Mouse (Mus musculus) limb, embryonic 13.5 days (tissue): Measurements from ENCODE around the gene Gm15155. TPM values are rescaled to one million over a fixed set of nuclear protein-coding genes. Genes with fewer than 3 reads are reported as not detected.
"Not testable (repeated sequence)": the region's sequence is repeated elsewhere in the genome, so short reads cannot be mapped to it uniquely, and the experiment has no call there.

ENCODE experiments used
- ATAC-seq: fragments of 200-750 bp; cut with Nextera tagmentation; 2 replicates; pipeline ENCODE4 v1.8.0; 2017; ENCODE audit warnings: low read depth, moderate number of reproducible peaks, moderate TSS enrichment; ENCODE audit not compliant: low FRiP score
- H3K27ac ChIP-seq: fragments of 300-500 bp; sonication (generic); 2 replicates; pipeline ENCODE4 v1.5.1; 2015; ENCODE audit warnings: inconsistent platforms, mild to moderate bottlenecking, moderate library complexity
- H3K27me3 ChIP-seq: fragments of 300-500 bp; sonication (generic); 2 replicates; pipeline ENCODE4 v1.6.1; 2015; ENCODE audit warnings: mild to moderate bottlenecking, inconsistent platforms
- H3K36me3 ChIP-seq: fragments of 300-500 bp; sonication (generic); 2 replicates; pipeline ENCODE4 v1.6.1; 2015; ENCODE audit warnings: inconsistent platforms, mild to moderate bottlenecking, moderate library complexity
- H3K4me1 ChIP-seq: fragments of 300-500 bp; sonication (generic); 2 replicates; pipeline ENCODE4 v1.6.1; 2015; ENCODE audit warnings: inconsistent platforms
- H3K4me2 ChIP-seq: fragments of 300-500 bp; sonication (generic); replicated peaks from 2 replicates; pipeline ENCODE4 v1.6.1; 2015; ENCODE audit warnings: inconsistent platforms, mild to moderate bottlenecking, moderate library complexity
- H3K4me3 ChIP-seq: fragments of 300-500 bp; sonication (generic); 2 replicates; pipeline ENCODE4 v1.5.1; 2015; ENCODE audit warnings: moderate library complexity, mild to moderate bottlenecking, inconsistent platforms
- H3K9ac ChIP-seq: fragments of 300-500 bp; sonication (generic); 2 replicates; pipeline ENCODE4 v1.6.1; 2015; ENCODE audit warnings: mild to moderate bottlenecking, inconsistent platforms
- H3K9me3 ChIP-seq: fragments of 300-500 bp; sonication (generic); 2 replicates; pipeline ENCODE4 v1.6.1; 2016; ENCODE audit warnings: inconsistent platforms
- polyA plus RNA-seq: library from polyadenylated mRNA; unstranded; fragments of >200 nt; fragmentation: Nextera tagmentation; extraction: Ambion mirVana; gene quantifications from 2 replicates; pipeline ENCODE4 v1.2.1, GENCODE M21; 2015

The Gm15155 gene
- polyA plus RNA-seq, 1 experiment from 2014 or later = not detected

DNA sequence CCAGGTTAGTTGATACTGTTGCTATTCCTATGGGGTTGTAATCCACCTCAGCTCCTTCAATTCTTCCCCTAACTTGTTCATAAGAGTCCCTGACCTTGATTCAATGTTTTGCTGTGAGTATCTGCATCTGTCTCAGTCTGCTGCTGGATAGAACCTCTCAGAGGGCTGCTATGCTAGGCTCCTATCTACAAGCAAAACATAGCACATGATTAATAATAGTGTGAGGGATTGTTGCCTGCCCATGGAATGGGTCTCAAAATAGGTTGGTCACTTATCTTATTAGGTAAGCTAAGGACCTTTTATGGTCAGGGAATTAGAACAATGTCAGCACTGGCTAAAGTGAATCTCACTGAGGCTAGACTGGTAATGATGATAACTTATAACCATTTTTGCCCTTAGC lies 547.0 kb downstream of the Gm15155 start:
- Histone ChIP-seq H3K36me3 (no peaks in the 10 kb centered on the region), H3K9me3 (no peaks in the 10 kb centered on the region)
- ATAC-seq = no peak

DNA sequence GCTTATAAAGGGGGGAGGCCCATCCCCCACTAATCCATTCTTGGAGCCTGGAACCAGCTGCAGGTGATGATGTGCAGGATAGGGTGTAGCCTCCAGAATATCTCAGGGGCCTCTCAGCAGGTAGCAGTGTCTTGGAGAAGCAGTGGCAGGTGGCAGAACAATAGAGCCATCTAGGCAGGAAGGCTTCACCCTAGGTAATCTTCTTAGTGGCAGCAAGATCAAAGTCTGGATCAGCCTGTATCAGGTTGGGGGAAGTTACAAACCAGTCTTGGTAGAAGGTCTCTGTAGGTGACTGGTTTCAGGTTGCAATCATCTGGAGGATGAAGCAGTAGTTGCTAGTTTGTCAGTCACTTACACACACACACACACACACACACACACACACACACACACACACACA lies 679.3 kb downstream of the Gm15155 start:
- not testable (repeated sequence) for H3K27ac ChIP-seq, H3K9ac ChIP-seq, H3K4me2 ChIP-seq, ATAC-seq, H3K9me3 ChIP-seq, H3K36me3 ChIP-seq, H3K27me3 ChIP-seq, H3K4me1 ChIP-seq, H3K4me3 ChIP-seq

More for the DNA sequence above, 547.0 kb downstream of the Gm15155 start:
- Histone ChIP-seq H3K9ac (no peak overlapping the region), H3K27ac (no peak overlapping the region), H3K4me2 (no peak overlapping the region), H3K4me1 (no peaks in the 10 kb centered on the region), H3K27me3 (no peaks in the 10 kb centered on the region), H3K4me3 (no peak overlapping the region)

Other genes starting within 250 kb of the Gm15155 start
- gene Ptchd1, start 927 bp upstream of the Gm15155 start, polyA plus RNA-seq = 1.9 and 2.1 TPM in 2 replicates